Mouse (Mus musculus) kidney, embryonic 16.5 days (tissue): ENCODE data around the gene Dock9. TPM values are rescaled to one million over a fixed set of nuclear protein-coding genes. Genes with fewer than 3 reads are reported as not detected.
"Not testable (repeated sequence)": the region's sequence is repeated elsewhere in the genome, so short reads cannot be mapped to it uniquely, and the experiment has no call there.

Experiments used
- ATAC-seq: fragments of 200-750 bp; cut with Nextera tagmentation; 2 replicates; pipeline ENCODE4 v1.8.0; 2017; ENCODE audit warnings: moderate TSS enrichment; ENCODE audit not compliant: low FRiP score, low TSS enrichment
- H3K27ac ChIP-seq: fragments of 300-500 bp; sonication (generic); 2 replicates; pipeline ENCODE4 v1.5.1; 2014; ENCODE audit warnings: low read length
- H3K27me3 ChIP-seq: fragments of 300-500 bp; sonication (generic); 2 replicates; pipeline ENCODE4 v1.6.1; 2014; ENCODE audit warnings: low read length, control low read depth, mixed read lengths; ENCODE audit not compliant: insufficient read depth
- H3K36me3 ChIP-seq: fragments of 300-500 bp; sonication (generic); 2 replicates; pipeline ENCODE4 v1.6.1; 2014; ENCODE audit warnings: low read length, control low read depth, mixed read lengths; ENCODE audit not compliant: insufficient read depth
- H3K4me1 ChIP-seq: fragments of 300-500 bp; sonication (generic); 2 replicates; pipeline ENCODE4 v1.6.1; 2014; ENCODE audit warnings: low read length, control low read depth, mixed read lengths; ENCODE audit not compliant: insufficient read depth
- H3K4me2 ChIP-seq: fragments of 300-500 bp; sonication (generic); replicated peaks from 2 replicates; pipeline ENCODE4 v1.6.1; 2014; ENCODE audit warnings: low read depth, low read length
- H3K4me3 ChIP-seq: fragments of 300-500 bp; sonication (generic); 2 replicates; pipeline ENCODE4 v1.5.1; 2014; ENCODE audit warnings: mild to moderate bottlenecking, low read length
- H3K9ac ChIP-seq: fragments of 300-500 bp; sonication (generic); replicated peaks from 2 replicates; pipeline ENCODE4 v1.6.1; 2014; ENCODE audit warnings: low read length
- H3K9me3 ChIP-seq: fragments of 300-500 bp; sonication (generic); 2 replicates; pipeline ENCODE4 v1.6.1; 2016; ENCODE audit warnings: low read length, control low read depth
- WGBS: fragments of 180-500 bp; shearing (Covaris S2); extraction: QIAGEN DNeasy Blood & Tissue Kit; methylation state at CpG from one replicate; pipeline ENCODE4 v1.1.7; 2014; 5-methylcytosine and 5-hydroxymethylcytosine counted together
- polyA plus RNA-seq: library from polyadenylated mRNA; unstranded; fragments of >200 nt; fragmentation: Nextera tagmentation; extraction: Ambion mirVana; gene quantifications from 2 replicates; pipeline ENCODE4 v1.2.1, GENCODE M21; 2015

The Dock9 gene
- polyA plus RNA-seq, 1 experiment from 2014 or later: 13.0 TPM

GRCm38 (mm10) chr14:121698620-121698950 is 99.1 kb downstream of the Dock9 start:
- Histone ChIP-seq H3K27me3 (no peaks in the 10 kb centered on the region), H3K4me2 (peak overlapping the region; percentile 63), H3K4me1 (peaks cover 41% of the 10 kb centered on the region), H3K9me3 (no peaks in the 10 kb centered on the region), H3K27ac (peak overlapping the region; percentile 76), H3K36me3 (no peaks in the 10 kb centered on the region), H3K4me3 (peak overlapping the region; percentile 46), H3K9ac (peak overlapping the region; percentile 59)
- WGBS: 26% methylated on average over 7 of the region's 7 CpGs
- no peak for ATAC-seq

- H3K27ac ChIP-seq: peak overlapping the region; percentile 76
- H3K4me3 ChIP-seq: peak overlapping the region; percentile 46
- peaks cover 38% of the 10 kb centered on the region for H3K4me1 ChIP-seq
- H3K9ac ChIP-seq: peak overlapping the region; percentile 59
- WGBS: 7% methylated on average over 23 of the region's 23 CpGs
- no peaks in the 10 kb centered on the region for H3K9me3 ChIP-seq
- peak overlapping the region; percentile 63 for H3K4me2 ChIP-seq
- H3K36me3 ChIP-seq: no peaks in the 10 kb centered on the region
- H3K27me3 ChIP-seq: no peaks in the 10 kb centered on the region
- ATAC-seq: peak; percentile 83
Measured at GRCm38 (mm10) chr14:121697709-121698619, 99.7 kb downstream of the Dock9 start.

GRCm38 (mm10) chr14:121697143-121697680 is 100.4 kb downstream of the Dock9 start:
- Histone ChIP-seq H3K27me3 (no peaks in the 10 kb centered on the region), H3K36me3 (no peaks in the 10 kb centered on the region), H3K27ac (peak overlapping the region; percentile 76), H3K9ac (peak overlapping the region; percentile 59), H3K4me1 (peaks cover 30% of the 10 kb centered on the region), H3K4me2 (peak overlapping the region; percentile 63), H3K4me3 (peak overlapping the region; percentile 46), H3K9me3 (no peaks in the 10 kb centered on the region)
- 7% methylated on average over 9 of the region's 9 CpGs for WGBS
- ATAC-seq: peak; percentile 69; the same call in 1 of the 2 replicates

GRCm38 (mm10) chr14:121696429-121697118 is 101.1 kb downstream of the Dock9 start:
- WGBS: 47% methylated on average over 8 of the region's 8 CpGs
- Histone ChIP-seq H3K27ac (no peak overlapping the region; the same call in 1 of the 2 replicates), H3K9ac (peak overlapping the region; percentile 59), H3K27me3 (no peaks in the 10 kb centered on the region), H3K4me3 (peak overlapping the region; percentile 46), H3K4me1 (peaks cover 28% of the 10 kb centered on the region), H3K4me2 (peak overlapping the region; percentile 63), H3K9me3 (no peaks in the 10 kb centered on the region), H3K36me3 (no peaks in the 10 kb centered on the region)
- ATAC-seq: no peak

- ATAC-seq: no peak
- H3K9me3 ChIP-seq: no peaks in the 10 kb centered on the region
- no peaks in the 10 kb centered on the region for H3K36me3 ChIP-seq
- no peaks in the 10 kb centered on the region for H3K27me3 ChIP-seq
- H3K4me2 ChIP-seq: no peak overlapping the region
- no peak overlapping the region for H3K27ac ChIP-seq
- H3K4me1 ChIP-seq: peaks cover 28% of the 10 kb centered on the region
- 90% methylated on average over 3 of the region's 3 CpGs for WGBS
- H3K9ac ChIP-seq: no peak overlapping the region
- H3K4me3 ChIP-seq: no peak overlapping the region
Measured at GRCm38 (mm10) chr14:121694706-121695105, 102.9 kb downstream of the Dock9 start.

- peaks cover 28% of the 10 kb centered on the region for H3K4me1 ChIP-seq
- H3K27me3 ChIP-seq: no peaks in the 10 kb centered on the region
- no peaks in the 10 kb centered on the region for H3K9me3 ChIP-seq
- 87% methylated on average over 11 of the region's 11 CpGs for WGBS
- H3K36me3 ChIP-seq: no peaks in the 10 kb centered on the region
- no peak overlapping the region for H3K4me3 ChIP-seq
- H3K9ac ChIP-seq: no peak overlapping the region
- no peak for ATAC-seq
- no peak overlapping the region for H3K4me2 ChIP-seq
- no peak overlapping the region for H3K27ac ChIP-seq
Measured at GRCm38 (mm10) chr14:121693991-121694594, 103.5 kb downstream of the Dock9 start.

GRCm38 (mm10) chr14:121689649-121690048 is 108.0 kb downstream of the Dock9 start:
- not testable (repeated sequence) for H3K9ac ChIP-seq, H3K9me3 ChIP-seq, H3K4me1 ChIP-seq, H3K4me2 ChIP-seq, ATAC-seq, H3K36me3 ChIP-seq, H3K27me3 ChIP-seq, H3K4me3 ChIP-seq, H3K27ac ChIP-seq
- 74% methylated on average over 5 of the region's 5 CpGs for WGBS

- Histone ChIP-seq H3K9me3 (no peaks in the 10 kb centered on the region), H3K36me3 (no peaks in the 10 kb centered on the region), H3K4me2 (no peak overlapping the region), H3K4me3 (no peak overlapping the region), H3K27me3 (no peaks in the 10 kb centered on the region), H3K27ac (no peak overlapping the region), H3K9ac (no peak overlapping the region), H3K4me1 (0 out of 2 replicates have a peak, but pooled peaks cover 5% of the 10 kb centered on the region)
- ATAC-seq: no peak
- 53% methylated on average over 1 of the region's 1 CpGs for WGBS
Measured at GRCm38 (mm10) chr14:121688175-121688574, 109.5 kb downstream of the Dock9 start.

- no peak overlapping the region for H3K27ac ChIP-seq
- no peaks in the 10 kb centered on the region for H3K9me3 ChIP-seq
- no peak overlapping the region for H3K4me2 ChIP-seq
- 77% methylated on average over 7 of the region's 7 CpGs for WGBS
- no peaks in the 10 kb centered on the region for H3K27me3 ChIP-seq
- no peak overlapping the region for H3K4me3 ChIP-seq
- no peak for ATAC-seq
- 0 out of 2 replicates have a peak, but pooled peaks cover 5% of the 10 kb centered on the region for H3K4me1 ChIP-seq
- H3K36me3 ChIP-seq: no peaks in the 10 kb centered on the region
- H3K9ac ChIP-seq: no peak overlapping the region
Measured at GRCm38 (mm10) chr14:121687274-121687673, 110.4 kb downstream of the Dock9 start.
